Mouse (Mus musculus) adrenal gland, postnatal 10 days (tissue): Measurements from ENCODE around the gene Lrrn4. TPM values are rescaled to one million over a fixed set of nuclear protein-coding genes. Genes with fewer than 3 reads are reported as not detected.

ENCODE experiments used
- DNase-seq: peaks from one replicate; pipeline ENCODE4 v3.0.0; 2021; ENCODE audit warnings: mixed read lengths
- long read RNA-seq, 2 experiments: library from polyadenylated mRNA; stranded (forward); transcript quantifications; one replicate each; pipeline ENCODE4 v2.0.0; 2021
- total RNA-seq, 2 experiments: library from RNA; stranded (reverse); gene quantifications; 2 replicates each; pipeline ENCODE4 v1.2.3; 2021

Lrrn4 gene
- total RNA-seq, result 1 to 10 TPM; 4.3 to 5.5 TPM
- long read RNA-seq, experiment 1, partial matches to known transcripts, result 0 of 1 reads
- long read RNA-seq, experiment 1, other reads (novel, unspliced or antisense), result 1 of 1 reads
- long read RNA-seq, experiment 2, result 0 reads

DNA sequence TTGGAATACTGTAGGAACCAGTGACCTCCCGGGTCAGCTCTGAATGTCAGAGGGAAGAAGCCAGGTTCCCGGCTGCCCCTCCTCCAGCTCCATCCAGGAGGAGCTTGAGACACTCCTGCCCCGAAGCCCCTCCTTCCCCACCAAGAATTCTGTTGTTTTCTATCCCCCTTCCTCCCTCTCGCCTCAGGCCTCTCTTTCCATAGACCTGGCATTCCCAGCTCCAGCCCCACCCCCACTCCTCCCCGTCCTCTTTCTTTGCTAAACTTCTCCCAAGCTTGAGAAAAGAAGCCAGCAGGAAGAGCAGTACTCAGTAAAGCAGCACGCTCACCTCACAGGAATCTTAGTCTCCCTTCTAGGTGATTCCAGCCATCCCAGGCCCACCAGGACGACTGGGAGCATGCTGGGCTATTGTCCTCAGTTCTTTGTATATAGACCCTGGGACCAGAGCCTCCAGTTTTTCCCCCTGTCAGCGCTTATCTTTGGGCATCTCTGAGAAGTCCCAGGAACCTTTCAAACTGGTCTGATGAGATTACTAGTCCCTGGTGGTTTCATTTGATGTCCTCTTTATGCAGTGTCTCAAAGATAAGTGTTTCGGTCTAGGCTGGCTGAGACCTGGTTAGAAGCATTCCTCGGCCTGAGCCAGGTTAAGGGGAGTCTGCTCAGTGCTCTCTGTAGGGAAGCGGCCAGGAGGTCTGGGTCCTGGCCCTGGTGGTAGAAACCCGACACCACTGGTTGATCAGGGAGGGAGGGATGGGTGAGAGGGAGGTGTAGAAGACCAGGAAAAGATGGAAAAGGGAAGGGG, at the start of gene Lrrn4:
Gene Lrrn4 (minus strand): TSS at position 48 of the 802 bp plus-strand sequence.
- DNase-seq, result no peak

GRCm38 (mm10) chr2:132928999-132929398, 48.3 kb upstream of the Lrrn4 start:
- DNase-seq, result no peak

- DNase-seq, result no peak
These were observed 47.2 kb upstream of the Lrrn4 start for GRCm38 (mm10) chr2:132927871-132928270.

GRCm38 (mm10) chr2:132927298-132927697, 46.6 kb upstream of the Lrrn4 start:
- no peak for DNase-seq

GRCm38 (mm10) chr2:132923290-132924085, 42.8 kb upstream of the Lrrn4 start:
- DNase-seq, result no peak

DNA sequence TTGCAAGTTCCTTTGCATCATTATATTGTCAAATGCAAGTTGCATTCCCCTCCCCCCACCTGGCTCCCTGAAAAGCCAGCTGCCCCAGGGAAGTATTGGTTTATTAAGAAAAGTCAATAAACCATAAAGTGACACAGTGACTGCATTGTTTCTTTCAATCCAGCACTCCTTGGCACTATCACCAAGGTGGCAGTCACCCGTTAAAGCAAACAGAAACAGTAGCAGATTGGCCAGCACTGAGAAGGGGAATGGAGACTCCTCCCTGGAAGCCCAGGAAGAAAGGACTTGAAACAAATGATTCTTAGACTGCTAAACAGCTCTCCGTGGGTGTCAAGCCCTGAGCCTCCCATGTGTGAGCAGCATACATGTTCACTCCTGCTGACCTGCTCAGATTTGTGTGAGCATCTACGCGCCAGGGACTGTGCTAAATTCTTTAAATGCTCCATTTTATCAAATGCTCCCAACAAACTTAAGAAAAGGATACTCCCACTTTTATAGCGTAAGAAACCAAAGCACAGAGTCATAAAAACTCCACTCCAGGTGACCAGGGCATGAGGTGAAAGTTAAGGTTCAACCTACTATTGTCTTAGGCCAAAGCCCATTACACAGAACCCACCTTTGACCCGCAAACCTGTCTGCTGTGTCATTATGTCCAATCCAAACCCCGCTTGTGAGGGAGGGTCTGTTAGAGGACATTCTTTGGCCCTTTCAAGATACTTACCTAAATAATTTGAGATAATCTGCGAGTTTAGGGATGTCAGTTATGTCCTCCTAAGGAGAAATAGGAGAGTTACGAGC, 41.6 kb upstream of the Lrrn4 start:
- DNase-seq, result no peak

DNA sequence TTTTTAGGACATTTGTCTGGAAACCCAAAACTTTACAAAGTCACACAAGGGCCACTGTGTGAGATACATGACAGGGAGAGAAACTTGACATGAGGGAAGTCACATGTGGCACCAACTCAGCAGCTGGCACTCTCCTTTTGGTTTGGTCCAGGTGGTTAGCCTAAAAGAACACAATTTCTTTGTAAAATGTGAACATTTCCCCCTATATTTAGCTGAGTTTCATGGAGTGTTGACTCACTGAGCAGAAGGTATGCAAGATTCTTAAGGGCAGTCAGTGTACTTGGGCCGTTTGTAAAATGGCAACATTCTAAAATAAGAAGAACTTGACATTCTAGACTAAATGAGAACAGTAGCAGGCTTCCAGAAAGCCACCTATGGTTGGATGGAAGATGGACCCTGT, 34.1 kb upstream of the Lrrn4 start:
- DNase-seq, result no peak

DNA sequence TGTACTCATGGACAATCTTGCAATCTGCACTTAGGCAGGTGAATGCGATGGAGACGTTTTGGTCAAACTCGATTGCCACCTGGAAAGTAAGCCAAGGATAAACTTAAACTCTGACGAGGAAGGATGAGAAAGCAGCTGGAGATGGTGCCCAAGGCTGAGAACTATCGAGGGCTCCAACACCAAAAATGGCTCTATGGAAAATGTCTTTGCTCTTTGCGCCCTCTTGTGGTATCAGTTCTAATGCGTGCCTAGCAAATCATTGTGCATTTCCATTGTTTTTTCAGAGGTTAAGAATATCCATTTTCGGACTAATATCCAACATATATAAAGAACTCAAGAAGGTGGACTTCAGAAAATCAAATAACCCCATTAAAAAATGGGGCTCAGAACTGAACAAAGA, 26.1 kb upstream of the Lrrn4 start:
- peak; percentile 64 for DNase-seq

DNA sequence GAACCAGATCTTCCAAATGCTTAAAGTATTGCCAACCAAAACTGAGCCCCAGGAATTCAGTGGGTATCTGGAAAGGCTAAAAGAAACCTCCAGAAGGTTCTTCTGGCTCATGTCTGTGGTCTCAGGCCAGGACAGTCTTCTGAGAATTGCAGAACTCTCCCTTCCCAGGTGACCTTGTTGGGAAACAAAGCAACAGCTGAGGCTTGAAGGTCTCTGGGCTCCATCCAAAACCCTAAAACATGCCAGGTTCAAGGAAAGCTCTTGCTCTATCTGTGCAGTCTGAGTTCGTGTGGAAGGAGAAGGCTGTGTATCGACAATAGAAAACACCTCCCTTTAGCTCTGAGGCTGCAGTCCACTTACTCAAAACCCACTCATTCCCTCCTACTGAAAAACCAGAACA, 24.3 kb upstream of the Lrrn4 start:
- peak; percentile 59 for DNase-seq

- DNase-seq, result peak; percentile 78
These were observed 22.8 kb upstream of the Lrrn4 start for GRCm38 (mm10) chr2:132903498-132903897.

GRCm38 (mm10) chr2:132902056-132902455, 21.4 kb upstream of the Lrrn4 start:
- peak; percentile 2 for DNase-seq

GRCm38 (mm10) chr2:132901636-132902035, 20.9 kb upstream of the Lrrn4 start:
- peak; percentile 25 for DNase-seq

DNA sequence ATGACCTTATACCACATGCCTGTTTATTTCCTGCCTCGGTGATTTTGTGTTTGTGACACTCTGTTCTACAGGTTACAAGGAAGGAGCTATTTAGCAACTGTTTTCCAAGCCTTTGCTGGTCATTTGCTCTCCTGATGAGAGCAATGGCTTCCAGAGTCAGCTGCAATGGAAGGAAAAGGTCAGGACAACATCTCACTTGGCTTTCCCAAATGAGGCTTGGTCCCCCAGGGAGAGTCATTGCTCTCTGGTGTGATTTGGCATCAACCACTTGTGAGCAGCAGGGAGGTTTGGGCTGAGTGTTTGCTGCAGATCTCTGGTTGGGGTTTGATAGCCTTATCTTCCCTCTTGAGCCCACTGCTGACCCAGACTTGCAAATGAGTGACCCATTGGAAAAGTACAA, 19.9 kb upstream of the Lrrn4 start:
- DNase-seq, result peak; percentile 68

- DNase-seq, result no peak
These were observed 17.5 kb upstream of the Lrrn4 start for GRCm38 (mm10) chr2:132898211-132898610.

- no peak for DNase-seq
These were observed 13.1 kb upstream of the Lrrn4 start for GRCm38 (mm10) chr2:132893826-132894225.

- no peak for DNase-seq
These were observed 4.6 kb upstream of the Lrrn4 start for GRCm38 (mm10) chr2:132885312-132885711.

GRCm38 (mm10) chr2:132884303-132884967, 3.7 kb upstream of the Lrrn4 start:
- peak; percentile 60 for DNase-seq

DNA sequence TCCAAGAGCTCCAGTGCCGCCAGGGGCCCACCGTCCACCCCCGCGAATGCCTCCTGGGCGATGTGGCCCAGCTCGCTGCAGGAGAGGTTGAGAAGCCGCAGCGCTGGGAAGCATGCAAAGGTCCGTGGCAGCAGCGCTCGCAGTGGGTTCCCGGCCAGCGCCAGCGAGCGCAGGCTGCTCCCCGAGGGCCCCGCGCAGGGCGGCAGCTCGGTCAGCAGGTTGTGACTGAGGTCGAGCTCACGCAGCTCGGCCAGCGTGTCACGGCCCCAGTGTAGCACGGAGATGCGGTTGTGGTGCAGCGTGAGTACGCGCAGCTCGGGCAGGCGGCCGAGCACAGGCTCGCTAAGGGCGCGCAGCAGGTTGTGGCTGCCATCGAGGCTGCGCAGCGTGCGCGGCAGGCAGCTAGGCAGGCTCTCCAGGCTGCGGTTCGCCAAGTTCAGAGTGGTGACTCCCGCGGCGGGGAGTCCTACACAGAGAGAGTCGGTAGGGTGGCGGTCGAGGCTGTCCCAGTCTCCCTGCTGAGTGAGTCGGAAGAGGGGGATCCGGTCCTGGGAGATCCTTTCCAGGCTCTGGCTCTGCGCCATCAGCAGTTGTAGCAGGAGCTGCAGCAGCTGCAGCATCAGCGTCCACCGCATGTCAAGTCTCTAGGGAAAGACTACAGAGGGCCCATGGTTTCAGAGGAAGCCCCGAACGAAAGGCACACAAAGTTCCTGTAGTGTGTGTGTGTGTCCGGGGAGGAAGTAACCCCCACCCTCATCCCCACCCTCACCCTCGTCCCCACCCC, 1.2 kb downstream of the Lrrn4 start:
- peak; percentile 49 for DNase-seq

- no peak for DNase-seq
These were observed 3.7 kb downstream of the Lrrn4 start for GRCm38 (mm10) chr2:132876991-132877390.

DNA sequence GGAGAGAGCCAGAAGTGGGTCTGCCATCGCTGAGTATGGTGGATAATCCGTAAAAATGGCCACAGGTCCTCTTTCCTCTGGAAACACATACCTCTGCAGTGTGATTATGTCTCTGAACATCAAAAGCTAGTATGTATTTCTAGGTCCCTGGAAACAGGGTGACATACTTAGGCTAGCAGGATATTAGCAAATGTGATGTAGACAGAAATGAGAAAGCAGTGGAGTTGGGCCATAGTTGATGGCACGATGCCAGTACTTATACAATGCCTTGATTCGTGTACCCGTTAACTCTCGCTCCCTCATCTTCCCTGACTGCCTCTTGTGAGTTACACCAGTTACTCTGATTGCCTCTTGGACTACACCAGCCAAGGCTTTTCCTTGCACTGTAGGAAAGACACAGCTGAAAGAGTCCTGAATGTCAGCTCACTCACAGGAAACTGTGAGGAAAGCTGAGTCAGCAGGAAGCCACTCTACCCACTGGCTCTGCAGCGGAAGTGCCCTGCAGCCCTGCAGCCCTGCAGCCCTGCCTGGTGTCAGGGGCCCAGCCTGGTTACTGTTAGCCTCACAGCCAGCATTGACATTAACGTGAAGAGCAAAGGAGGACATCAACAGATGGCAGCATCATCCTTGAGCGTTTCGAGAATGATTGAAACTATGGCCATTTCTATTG, 6.9 kb downstream of the Lrrn4 start:
- DNase-seq, result no peak
